Mouse (Mus musculus): ENCODE measurements around the gene Matn3.

The Matn3 gene

DNA sequence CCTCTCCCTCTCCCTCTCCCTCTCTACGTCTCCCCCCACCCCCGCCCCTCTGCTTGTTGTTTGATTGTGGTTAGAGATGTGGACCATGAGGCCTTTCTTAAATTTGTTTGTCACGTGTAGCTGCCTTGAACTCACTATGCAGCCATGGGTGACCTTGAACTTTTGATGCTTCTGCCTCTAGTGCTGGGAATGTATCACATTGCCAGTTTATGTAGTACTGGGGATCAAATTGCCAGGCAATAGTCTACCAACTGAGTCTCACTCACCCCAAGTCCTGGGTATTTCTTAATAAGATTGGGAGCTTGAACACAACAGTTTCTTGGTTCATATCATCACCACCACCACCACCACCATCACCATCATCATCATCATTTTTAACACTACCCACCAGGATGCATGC lies 73.3 kb downstream of the Matn3 start:
- no peak for DNase-seq (ENCODE audit: low spot score in 2 of 2)

All from heart, adult 9 months (tissue).